Mouse (Mus musculus): Measurements from ENCODE around the gene Gm38431. TPM values are rescaled to one million over a fixed set of nuclear protein-coding genes. Genes with fewer than 3 reads are reported as not detected.
A peak's percentile ranks its signal among the peaks of the same experiment; 100 is the strongest.
"Not testable (repeated sequence)": the region's sequence is repeated elsewhere in the genome, so short reads cannot be mapped to it uniquely, and the experiment has no call there.

The Gm38431 gene
- polyA plus RNA-seq, 1 experiment, result 1.7 TPM

DNA sequence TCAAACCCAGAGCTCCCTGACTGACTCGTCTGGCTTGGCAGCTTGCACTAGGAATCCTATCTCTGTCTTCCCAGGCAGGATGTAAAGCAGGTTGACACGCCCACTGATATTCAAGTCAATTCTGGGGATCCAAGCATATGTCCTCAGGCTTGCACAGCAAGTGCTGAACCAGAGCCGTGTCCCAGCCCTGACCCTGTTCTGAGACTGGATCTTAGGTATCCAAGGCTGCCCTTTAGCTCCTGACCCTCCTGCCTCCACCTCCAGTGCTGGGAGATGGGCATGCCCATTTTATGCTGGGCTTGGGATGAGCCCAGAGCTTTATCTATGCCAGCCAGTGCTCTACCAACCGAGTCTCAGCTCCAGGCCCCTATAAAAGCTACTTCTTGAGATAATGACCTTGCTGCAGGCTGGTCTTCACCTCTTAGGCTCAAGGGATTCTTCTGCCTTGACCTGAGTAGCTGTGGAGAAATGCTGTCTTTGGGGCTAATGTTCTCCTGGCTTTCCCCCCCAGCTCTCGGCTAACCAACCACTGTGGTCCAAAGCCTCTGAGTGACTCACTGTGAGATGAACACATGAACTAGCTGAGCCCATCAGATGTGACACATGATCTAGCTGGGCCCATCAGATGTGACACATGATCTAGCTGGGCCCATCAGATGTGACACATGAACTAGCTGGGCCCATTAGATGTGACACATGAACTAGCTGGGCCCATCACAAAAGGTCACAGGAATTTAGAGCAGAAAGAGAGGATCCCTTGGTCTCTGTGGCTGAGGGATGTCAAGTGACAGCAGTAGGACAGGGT lies 14.2 kb upstream of the Gm38431 start:
- peak in 1 of 2 experiments; percentile 33 for DNase-seq (ENCODE audit: extremely low spot score in 1 of 2, low spot score in 1 of 2)

GRCm38 (mm10) chr9:21104814-21105213 lies 13.0 kb upstream of the Gm38431 start:
- DNase-seq (ENCODE audit: extremely low spot score in 1 of 2, low spot score in 1 of 2), result no peak

DNA sequence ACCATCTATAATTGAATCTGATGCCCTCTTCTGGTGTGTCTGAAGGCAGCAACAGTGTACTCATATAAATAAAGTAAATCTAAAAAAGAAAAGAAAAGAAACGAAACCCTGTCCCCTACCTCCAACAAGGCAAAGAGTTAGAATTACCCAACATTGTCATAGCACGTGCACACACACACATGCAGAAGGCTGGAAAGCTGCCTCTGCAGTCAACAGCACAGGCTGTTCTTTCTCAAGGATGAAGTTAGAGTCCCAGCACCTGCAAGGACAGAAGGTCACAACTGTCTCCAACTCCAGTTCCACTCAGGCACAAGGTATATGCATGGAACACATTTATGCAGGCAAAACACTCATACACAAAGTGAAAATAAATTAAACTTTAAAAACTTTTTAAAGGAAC lies 10.3 kb upstream of the Gm38431 start:
- DNase-seq (ENCODE audit: extremely low spot score in 1 of 2, low spot score in 1 of 2), result no peak

DNA sequence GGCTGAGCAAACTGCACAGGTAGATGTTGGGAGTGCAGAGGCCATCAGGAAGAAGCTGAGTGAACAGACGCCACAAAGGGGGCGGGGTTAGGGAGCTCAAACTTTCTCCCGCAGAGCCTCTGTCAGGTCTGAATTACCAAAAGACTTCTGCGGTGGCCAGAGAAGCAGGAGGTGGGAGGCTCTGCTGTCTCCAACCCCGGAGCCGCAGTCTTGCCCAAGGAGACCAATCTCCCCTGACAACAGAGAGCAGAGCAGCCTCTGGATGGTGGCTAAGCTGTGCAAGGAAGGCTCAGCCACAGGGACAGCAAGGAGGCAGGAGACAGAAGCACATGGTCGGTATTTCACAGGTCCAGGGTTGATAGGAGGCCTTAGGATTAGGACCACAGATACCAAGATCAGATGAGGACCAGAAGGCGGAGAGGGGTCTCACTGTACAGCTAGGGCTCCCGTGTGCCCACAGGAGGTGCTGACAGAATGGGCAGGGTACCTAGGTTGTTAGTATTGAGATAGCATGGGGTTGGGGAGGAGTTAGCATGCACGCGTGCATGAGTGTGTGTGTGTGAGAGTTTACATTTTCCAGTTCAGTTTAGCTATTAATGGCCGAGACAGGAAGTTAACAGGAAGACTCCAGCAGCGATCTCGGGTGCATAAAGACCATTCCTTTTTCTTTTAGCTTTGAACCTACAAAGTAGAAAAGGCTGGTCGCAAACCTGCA lies 8.8 kb upstream of the Gm38431 start:
- DNase-seq (ENCODE audit: extremely low spot score in 1 of 2, low spot score in 1 of 2), result no peak

GRCm38 (mm10) chr9:21097793-21098192 lies 6.0 kb upstream of the Gm38431 start:
- DNase-seq (ENCODE audit: extremely low spot score in 1 of 2, low spot score in 1 of 2), result peak; percentile 72 to 84

GRCm38 (mm10) chr9:21095958-21096357 lies 4.2 kb upstream of the Gm38431 start:
- DNase-seq (ENCODE audit: extremely low spot score in 1 of 2, low spot score in 1 of 2), result no peak

GRCm38 (mm10) chr9:21093423-21093822 lies 1.6 kb upstream of the Gm38431 start:
- DNase-seq (ENCODE audit: extremely low spot score in 1 of 2, low spot score in 1 of 2), result no peak

- DNase-seq (ENCODE audit: extremely low spot score in 1 of 2, low spot score in 1 of 2), result no peak
These were observed 658 bp downstream of the Gm38431 start for GRCm38 (mm10) chr9:21090972-21091706.

DNA sequence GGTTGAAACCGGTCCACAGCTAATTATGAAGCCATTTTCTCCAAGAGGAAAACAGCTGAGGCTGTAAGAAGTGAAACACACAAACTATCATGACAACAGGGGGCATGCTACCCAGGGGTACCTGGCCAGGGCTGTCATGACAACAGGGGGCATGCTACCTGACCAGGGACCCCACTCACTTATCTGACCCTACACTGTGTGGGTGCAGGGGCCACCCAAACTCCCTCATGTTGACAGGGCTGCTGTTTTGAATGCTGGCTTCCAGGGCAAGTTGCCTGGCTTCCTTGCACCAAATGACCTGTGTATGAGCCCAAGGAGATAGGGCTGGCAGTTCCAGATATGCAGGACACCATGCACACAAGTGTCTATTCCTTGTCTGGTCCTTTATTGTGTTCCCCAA lies 1.3 kb downstream of the Gm38431 start:
- no peak for DNase-seq (ENCODE audit: extremely low spot score in 1 of 2, low spot score in 1 of 2)

DNA sequence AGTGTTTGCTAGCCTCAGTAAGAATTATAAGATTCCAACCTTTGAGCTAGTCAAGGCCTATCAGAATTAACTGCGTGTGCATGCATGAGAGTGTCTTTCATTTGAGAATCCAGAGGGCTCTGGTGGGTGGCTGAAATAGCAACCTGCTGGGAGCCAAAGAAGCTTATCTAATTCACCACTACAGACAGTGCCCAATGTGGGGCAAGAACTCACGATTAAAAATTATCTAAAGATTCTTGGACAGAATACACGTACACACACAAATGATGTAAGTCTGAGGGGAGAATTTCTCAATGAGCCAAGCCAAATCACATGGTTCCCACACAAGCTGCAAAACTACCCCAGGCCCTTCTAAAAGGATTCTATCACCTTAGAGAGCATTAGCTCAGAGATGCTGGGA lies 8.5 kb downstream of the Gm38431 start:
- DNase-seq (ENCODE audit: extremely low spot score in 1 of 2, low spot score in 1 of 2), result no peak

DNA sequence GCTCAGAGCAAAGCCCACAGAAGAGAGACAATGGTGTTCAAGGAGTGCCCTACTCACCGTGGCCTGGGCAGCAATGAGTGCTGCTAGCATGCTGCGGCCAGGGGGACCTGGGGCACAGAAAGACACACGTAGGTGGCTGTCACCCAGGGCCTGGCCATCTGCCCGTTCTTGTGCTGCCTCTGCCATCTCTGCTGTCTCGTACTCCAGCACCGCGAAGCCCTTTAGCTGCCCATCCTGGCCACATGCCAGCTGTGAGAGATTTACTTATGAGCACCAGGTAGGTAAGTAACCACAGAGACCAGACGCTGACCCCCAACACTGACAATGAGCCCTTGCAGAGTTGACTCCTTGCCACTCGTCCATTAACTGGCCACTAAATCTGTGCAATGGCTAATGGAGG lies 10.7 kb downstream of the Gm38431 start:
- no peak for DNase-seq (ENCODE audit: extremely low spot score in 1 of 2, low spot score in 1 of 2)

DNA sequence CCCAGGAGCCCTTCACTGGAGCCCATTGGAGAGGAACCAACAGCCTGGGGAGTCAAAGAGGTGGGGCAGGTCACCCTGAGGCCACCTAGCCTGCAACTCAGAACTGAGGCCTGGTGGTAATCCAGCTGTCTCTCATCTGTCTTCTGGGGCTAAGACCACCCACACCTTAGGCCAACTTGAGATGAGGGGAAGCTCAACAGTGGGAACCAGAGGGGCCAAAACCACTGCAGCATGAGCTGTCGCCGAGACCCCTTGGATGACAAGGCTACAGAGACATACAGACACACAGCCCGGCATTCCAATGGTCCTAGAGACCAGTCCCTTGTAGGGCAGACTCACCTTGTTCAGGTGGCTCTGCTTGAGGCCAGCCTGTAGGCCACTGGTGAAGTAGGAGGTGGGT lies 16.2 kb downstream of the Gm38431 start:
- DNase-seq (ENCODE audit: extremely low spot score in 1 of 2, low spot score in 1 of 2), result no peak

DNA sequence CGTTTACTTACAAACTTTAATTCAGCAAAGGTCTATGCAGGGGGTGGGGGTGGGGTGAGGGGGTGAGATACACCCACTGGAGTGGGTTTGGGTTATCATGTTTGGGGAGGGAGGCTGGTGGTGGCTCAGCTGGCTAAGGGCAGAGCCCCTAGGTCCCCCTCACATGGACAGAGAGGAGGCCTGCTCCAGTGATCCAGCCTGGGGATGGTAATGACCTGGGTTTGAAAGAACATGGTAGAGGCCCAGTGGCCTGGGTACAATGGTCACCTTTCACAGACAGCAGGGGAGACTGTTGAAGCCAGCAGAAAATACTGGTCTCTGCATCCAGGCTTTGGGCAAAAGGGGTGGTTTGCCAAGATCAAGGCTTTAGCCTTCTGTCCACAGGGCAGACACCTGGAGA lies 17.6 kb downstream of the Gm38431 start:
- no peak for DNase-seq (ENCODE audit: extremely low spot score in 1 of 2, low spot score in 1 of 2)

- peak; percentile 84 to 94 for DNase-seq (ENCODE audit: extremely low spot score in 1 of 2, low spot score in 1 of 2)
These were observed 18.6 kb downstream of the Gm38431 start, which contains the start of the genes Gm49373 and Fdx1l for GRCm38 (mm10) chr9:21073044-21073840. Gene Gm49373, minus strand, starts transcription at chr9:21073096. Gene Fdx1l, minus strand, starts transcription at chr9:21073614.

- peak in 1 of 2 experiments; percentile 38 for DNase-seq (ENCODE audit: extremely low spot score in 1 of 2, low spot score in 1 of 2)
These were observed 19.2 kb downstream of the Gm38431 start for GRCm38 (mm10) chr9:21072641-21073040.

DNA sequence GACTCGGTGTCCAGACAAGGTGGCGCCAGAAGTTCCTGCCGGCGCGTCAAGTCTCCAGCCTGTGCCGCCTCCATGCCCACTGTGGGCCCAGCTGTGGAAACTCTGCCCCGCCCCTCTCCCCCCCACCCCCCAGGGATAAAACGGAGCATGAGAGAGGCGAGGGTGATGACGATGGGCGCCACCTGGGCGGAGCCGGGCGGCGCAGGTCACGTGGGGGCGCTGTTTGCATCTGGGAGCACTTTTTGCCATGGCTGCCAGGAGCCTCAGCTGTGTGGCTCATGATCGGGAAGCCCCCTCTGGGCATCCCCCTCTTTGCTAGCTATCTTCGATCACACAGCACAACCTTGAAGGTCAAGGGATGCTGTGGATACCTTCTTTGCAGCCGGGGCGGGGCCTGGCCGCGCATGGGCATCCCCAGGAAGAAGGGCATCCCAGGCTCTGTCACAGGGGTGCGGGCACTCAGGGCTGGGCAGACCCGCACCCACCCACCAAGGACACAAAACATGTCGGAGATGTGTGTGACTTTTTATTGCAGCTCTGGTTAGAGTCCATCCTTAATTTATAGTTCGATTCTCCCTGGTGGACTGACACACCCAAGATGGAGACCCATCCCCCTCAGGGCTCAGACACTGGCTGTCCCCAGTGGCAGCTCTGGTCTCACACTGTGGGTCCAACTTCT lies 24.7 kb downstream of the Gm38431 start, which contains the start of gene Zglp1:
Gene Zglp1, minus strand, starts transcription at position 88 of the 679 bp plus-strand sequence.
- no peak for DNase-seq (ENCODE audit: extremely low spot score in 1 of 2, low spot score in 1 of 2)

DNA sequence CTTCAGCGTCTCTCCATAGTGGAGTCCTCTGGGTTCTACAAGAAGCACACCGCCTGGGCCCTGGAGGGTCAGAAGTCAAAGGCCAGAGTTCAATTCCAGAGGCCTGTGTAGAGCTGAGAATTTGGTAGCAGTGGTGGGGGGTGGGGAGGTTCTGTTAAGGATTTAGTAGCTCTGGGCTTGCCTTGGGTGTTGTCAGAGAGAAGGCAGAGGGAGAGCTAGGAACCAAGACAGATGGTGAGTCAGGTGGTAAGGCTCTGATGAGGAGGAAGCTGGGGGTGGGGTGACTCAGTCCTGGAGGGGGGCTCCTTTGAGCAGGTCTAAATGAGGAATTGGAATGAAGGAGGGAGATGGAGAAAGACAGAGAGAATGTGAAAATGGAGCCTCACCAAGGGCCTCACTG lies 28.9 kb downstream of the Gm38431 start:
- peak; percentile 81 to 86 for DNase-seq (ENCODE audit: extremely low spot score in 1 of 2, low spot score in 1 of 2)

- no peak for DNase-seq (ENCODE audit: extremely low spot score in 1 of 2, low spot score in 1 of 2)
These were observed 40.2 kb downstream of the Gm38431 start for GRCm38 (mm10) chr9:21051578-21051977.

- no peak for DNase-seq (ENCODE audit: extremely low spot score in 1 of 2, low spot score in 1 of 2)
These were observed 46.6 kb downstream of the Gm38431 start for GRCm38 (mm10) chr9:21045235-21045634.

DNA sequence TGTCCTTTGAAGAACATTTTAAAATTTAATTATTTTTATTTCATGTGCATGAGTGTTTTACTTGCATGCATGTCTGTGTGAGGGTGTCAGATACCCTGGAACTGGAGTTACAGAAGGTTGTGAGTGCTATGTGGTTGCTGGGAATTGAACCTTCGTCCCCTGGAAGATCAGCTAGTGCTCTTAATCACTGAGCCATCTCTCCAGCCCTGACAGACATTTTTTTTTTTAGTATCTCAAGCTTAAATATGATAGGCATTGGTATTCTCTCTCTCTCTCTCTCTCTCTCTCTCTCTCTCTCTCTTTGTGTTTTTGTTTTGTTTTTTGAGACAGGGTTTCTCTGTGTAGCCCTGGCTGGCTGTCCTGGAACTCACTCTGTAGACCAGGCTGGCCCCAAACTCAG lies 47.0 kb downstream of the Gm38431 start:
- DNase-seq (ENCODE audit: extremely low spot score in 1 of 2, low spot score in 1 of 2), result not testable (repeated sequence)

All from frontal cortex, adult 2 months (tissue).